Mouse (Mus musculus) hindbrain, embryonic 15.5 days (tissue): ENCODE data around the gene Ccdc177. TPM values are rescaled to one million over a fixed set of nuclear protein-coding genes. Genes with fewer than 3 reads are reported as not detected.
"Not testable (repeated sequence)": the region's sequence is repeated elsewhere in the genome, so short reads cannot be mapped to it uniquely, and the experiment has no call there.

Source experiments
- ATAC-seq: fragments of 200-750 bp; cut with Nextera tagmentation; 2 replicates; pipeline ENCODE4 v1.8.0; 2017; ENCODE audit warnings: low read depth, moderate number of reproducible peaks, moderate TSS enrichment; ENCODE audit not compliant: low FRiP score
- H3K27ac ChIP-seq: fragments of 300-500 bp; sonication (generic); replicated peaks from 2 replicates; pipeline ENCODE4 v1.5.1; 2015; ENCODE audit warnings: mild to moderate bottlenecking, inconsistent platforms
- H3K27me3 ChIP-seq: fragments of 300-500 bp; sonication (generic); 2 replicates; pipeline ENCODE4 v1.6.1; 2015; ENCODE audit warnings: control low read depth, inconsistent platforms
- H3K36me3 ChIP-seq: fragments of 300-500 bp; sonication (generic); 2 replicates; pipeline ENCODE4 v1.6.1; 2015; ENCODE audit warnings: control low read depth, inconsistent platforms
- H3K4me1 ChIP-seq: fragments of 300-500 bp; sonication (generic); replicated peaks from 2 replicates; pipeline ENCODE4 v1.6.1; 2015; ENCODE audit warnings: control low read depth, inconsistent platforms
- H3K4me2 ChIP-seq: fragments of 300-500 bp; sonication (generic); 2 replicates; pipeline ENCODE4 v1.6.1; 2015; ENCODE audit warnings: moderate library complexity, mild to moderate bottlenecking, inconsistent platforms
- H3K4me3 ChIP-seq: fragments of 300-500 bp; sonication (generic); 2 replicates; pipeline ENCODE4 v1.5.1; 2015; ENCODE audit warnings: mild to moderate bottlenecking, inconsistent platforms
- H3K9ac ChIP-seq: fragments of 300-500 bp; sonication (generic); 2 replicates; pipeline ENCODE4 v1.6.1; 2015; ENCODE audit warnings: inconsistent platforms
- H3K9me3 ChIP-seq: fragments of 300-500 bp; sonication (generic); 2 replicates; pipeline ENCODE4 v1.6.1; 2016; ENCODE audit warnings: control low read depth, inconsistent platforms
- WGBS: fragments of 180-500 bp; shearing (Covaris S2); methylation state at CpG from one replicate; pipeline ENCODE4 v1.1.7; 2015; 5-methylcytosine and 5-hydroxymethylcytosine counted together
- polyA plus RNA-seq: library from polyadenylated mRNA; unstranded; fragments of >200 nt; fragmentation: Nextera tagmentation; extraction: Ambion mirVana; gene quantifications from 2 replicates; pipeline ENCODE4 v1.2.1, GENCODE M21; 2015

Gene Ccdc177
- polyA plus RNA-seq, 1 experiment from 2014 or later = 4.4 TPM

- 41% methylated on average over 6 of the region's 6 CpGs for WGBS
- H3K4me2 ChIP-seq = peak overlapping the region; percentile 83
- H3K36me3 ChIP-seq = no peaks in the 10 kb centered on the region
- H3K9me3 ChIP-seq = no peaks in the 10 kb centered on the region
- H3K4me3 ChIP-seq = peak overlapping the region; percentile 97
- no peak for ATAC-seq
- peak overlapping the region; percentile 98 for H3K9ac ChIP-seq
- H3K4me1 ChIP-seq = peaks cover 23% of the 10 kb centered on the region
- H3K27ac ChIP-seq = peak overlapping the region; percentile 100
- no peaks in the 10 kb centered on the region for H3K27me3 ChIP-seq
These were observed 31.3 kb upstream of the Ccdc177 start for GRCm38 (mm10) chr12:80791571-80792444.

DNA sequence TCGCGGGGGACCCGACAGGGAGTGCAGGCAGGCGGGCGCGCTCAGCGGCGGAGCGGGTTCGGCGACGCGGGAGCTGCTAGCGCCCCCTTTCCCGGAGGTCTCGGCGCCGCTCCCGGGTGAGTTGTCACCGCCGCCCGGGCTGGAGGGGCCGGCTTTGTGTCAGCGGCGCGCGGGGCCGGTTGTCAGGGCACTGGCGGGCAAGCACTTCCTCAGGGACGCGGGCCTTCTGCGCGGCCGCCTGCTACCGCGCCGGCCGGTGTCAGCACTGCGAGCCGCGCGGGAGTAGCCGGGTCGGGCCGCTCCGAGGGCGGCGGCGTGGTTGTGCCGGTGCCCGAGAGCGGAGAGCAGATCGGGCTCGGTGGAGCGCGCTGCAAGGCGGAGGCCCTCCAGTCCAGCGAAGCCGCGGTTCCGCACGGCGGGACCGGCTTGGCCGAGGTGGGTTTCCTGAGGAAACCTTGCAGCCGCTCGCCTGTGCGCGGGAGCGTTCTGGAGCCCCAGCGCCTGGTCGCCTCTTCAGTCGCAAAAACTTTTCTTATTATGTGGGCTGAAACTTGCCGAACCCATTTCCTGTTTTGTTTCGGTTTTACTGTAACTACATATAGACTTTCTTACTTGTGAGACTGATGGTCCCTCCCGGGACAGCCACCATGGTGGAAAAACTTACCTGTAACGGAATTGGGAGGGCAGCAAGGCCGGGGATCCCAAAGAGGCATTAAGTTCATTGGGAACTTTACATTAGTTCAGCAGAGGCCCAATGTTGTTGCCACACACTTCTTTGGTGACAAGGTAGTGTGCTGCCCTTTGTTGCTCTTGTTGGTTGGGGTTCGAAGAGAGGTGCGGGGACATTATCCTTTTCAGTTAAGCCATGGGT, 30.4 kb upstream of the Ccdc177 start:
- Histone ChIP-seq H3K27ac (peak overlapping the region; percentile 100), H3K27me3 (no peaks in the 10 kb centered on the region), H3K36me3 (no peaks in the 10 kb centered on the region), H3K9me3 (no peaks in the 10 kb centered on the region), H3K4me2 (peak overlapping the region; percentile 83), H3K4me3 (peak overlapping the region; percentile 97), H3K4me1 (peaks cover 23% of the 10 kb centered on the region), H3K9ac (peak overlapping the region; percentile 98)
- under 1% methylated on average over 73 of the region's 80 CpGs for WGBS
- no peak; the same call in 1 of the 2 replicates for ATAC-seq

- Histone ChIP-seq H3K4me3 (peak within 1 kb of the TSS; percentile 97), H3K4me1 (peaks cover 23% of the 10 kb centered on the region), H3K27ac (peak within 1 kb of the TSS; percentile 100), H3K4me2 (peak within 1 kb of the TSS; percentile 83), H3K9ac (peak within 1 kb of the TSS; percentile 98), H3K27me3 (no peaks in the 10 kb centered on the region), H3K36me3 (no peaks in the 10 kb centered on the region), H3K9me3 (no peaks in the 10 kb centered on the region)
- WGBS = 3% methylated on average over 39 of the region's 56 CpGs
- peak; percentile 98 for ATAC-seq
These were observed 29.6 kb upstream of the Ccdc177 start, which contains the start of gene Susd6 for GRCm38 (mm10) chr12:80789849-80790694. Gene Susd6, plus strand, starts transcription at chr12:80790510.

- not testable (repeated sequence) for H3K36me3 ChIP-seq, H3K27me3 ChIP-seq, H3K27ac ChIP-seq, H3K9me3 ChIP-seq, H3K4me3 ChIP-seq, H3K9ac ChIP-seq, ATAC-seq, H3K4me2 ChIP-seq
- peaks cover 23% of the 10 kb centered on the region for H3K4me1 ChIP-seq
- WGBS = 85% methylated on average over 4 of the region's 4 CpGs
These were observed 28.8 kb upstream of the Ccdc177 start for GRCm38 (mm10) chr12:80789276-80789675.

DNA sequence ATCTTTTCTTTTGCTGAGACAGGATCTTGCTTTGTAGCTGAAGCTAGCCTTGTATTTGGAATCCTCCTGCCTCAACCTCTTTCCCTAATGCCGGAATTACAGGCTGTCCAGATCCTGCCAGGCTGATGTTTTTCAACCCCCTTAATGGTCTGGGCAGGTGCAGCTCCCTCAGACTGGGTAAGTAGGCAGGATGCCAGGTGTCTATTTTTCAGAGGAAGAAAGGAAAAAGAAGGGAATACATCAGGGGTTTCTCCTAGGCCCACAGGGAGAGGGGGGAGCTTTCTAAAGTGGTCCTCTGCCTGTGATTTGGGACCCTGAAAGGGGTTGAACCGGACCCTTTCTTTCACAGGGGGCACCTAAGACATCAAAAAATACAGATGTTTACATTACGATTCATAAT, 27.7 kb upstream of the Ccdc177 start:
- WGBS = 85% methylated on average over 3 of the region's 3 CpGs

DNA sequence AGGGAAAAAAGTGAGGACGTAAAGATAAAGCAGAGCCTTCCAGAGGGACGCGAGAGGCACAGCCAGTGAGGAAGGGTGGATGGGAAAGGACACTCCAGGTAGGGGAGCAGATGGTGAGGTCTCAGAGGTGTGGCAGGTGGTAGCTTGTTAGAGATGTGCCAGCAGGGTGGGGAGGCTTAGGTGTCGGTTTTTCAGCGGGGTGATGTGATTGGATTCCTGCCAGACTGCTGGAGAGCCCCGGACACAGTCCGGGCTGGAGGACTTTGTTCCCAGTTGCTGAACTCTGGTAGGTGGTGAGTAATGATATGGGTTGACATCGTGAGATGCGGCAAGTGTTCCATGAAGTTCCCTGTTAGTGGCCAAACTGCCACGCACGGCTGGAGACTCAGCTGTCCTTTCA, 27.1 kb upstream of the Ccdc177 start:
- 44% methylated on average over 11 of the region's 11 CpGs for WGBS
- no peak overlapping the region for H3K4me3 ChIP-seq
- H3K36me3 ChIP-seq = no peaks in the 10 kb centered on the region
- H3K4me2 ChIP-seq = no peak overlapping the region
- ATAC-seq = no peak
- no peak overlapping the region for H3K9ac ChIP-seq
- H3K27me3 ChIP-seq = no peaks in the 10 kb centered on the region
- H3K9me3 ChIP-seq = no peaks in the 10 kb centered on the region
- no peak overlapping the region for H3K27ac ChIP-seq
- H3K4me1 ChIP-seq = peaks cover 20% of the 10 kb centered on the region

More for the DNA sequence above, 27.7 kb upstream of the Ccdc177 start:
- H3K36me3 ChIP-seq = no peaks in the 10 kb centered on the region
- no peak overlapping the region for H3K4me2 ChIP-seq
- H3K4me1 ChIP-seq = peaks cover 23% of the 10 kb centered on the region
- no peak for ATAC-seq
- H3K27me3 ChIP-seq = no peaks in the 10 kb centered on the region
- H3K4me3 ChIP-seq = no peak overlapping the region
- no peak overlapping the region for H3K27ac ChIP-seq
- H3K9me3 ChIP-seq = no peaks in the 10 kb centered on the region
- H3K9ac ChIP-seq = no peak overlapping the region

DNA sequence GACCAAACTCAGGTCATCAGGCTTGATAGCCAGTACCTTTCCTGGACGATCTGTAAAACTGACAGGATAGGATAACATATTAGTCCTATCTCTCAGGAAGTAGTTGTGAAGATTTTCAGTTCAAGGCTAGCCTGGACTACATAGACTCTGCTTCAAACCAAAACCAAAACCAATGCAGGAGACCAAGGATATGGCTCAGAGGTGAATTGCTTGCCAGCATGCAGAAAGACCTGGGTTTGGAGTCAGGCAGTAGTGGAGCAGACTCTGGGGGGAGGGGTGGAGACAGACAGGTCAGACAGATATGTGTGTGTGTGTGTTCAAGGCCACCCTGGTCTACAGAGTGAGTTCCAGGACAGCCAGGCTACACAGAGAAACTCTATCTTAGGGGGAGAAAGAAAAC, 26.1 kb upstream of the Ccdc177 start:
- no peak for ATAC-seq
- WGBS = 83% methylated on average over 1 of the region's 1 CpGs
- no peaks in the 10 kb centered on the region for H3K27me3 ChIP-seq

DNA sequence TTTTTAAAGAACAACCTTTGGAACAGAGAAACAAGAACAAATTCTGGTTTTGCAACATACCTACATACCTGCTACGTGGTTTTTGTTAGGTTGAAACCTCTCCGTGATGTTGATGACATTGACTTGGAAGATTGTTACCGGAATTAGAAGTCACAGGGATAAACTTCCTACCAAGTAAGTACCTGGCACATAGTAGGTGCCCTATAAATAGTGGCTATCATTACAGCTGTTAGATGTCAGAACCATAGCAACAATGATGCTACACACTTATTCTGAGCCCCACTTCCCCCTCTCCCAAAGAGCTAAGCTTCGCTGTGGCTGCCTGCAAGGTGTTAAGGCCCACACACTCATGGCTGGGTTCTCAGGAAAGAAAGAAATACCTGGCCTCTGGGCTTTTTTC, 25.1 kb upstream of the Ccdc177 start:
- 93% methylated on average over 4 of the region's 4 CpGs for WGBS
- Histone ChIP-seq H3K9me3 (no peaks in the 10 kb centered on the region), H3K9ac (no peak overlapping the region), H3K36me3 (no peaks in the 10 kb centered on the region), H3K4me1 (peaks cover 5% of the 10 kb centered on the region), H3K4me3 (no peak overlapping the region), H3K27ac (no peak overlapping the region), H3K4me2 (no peak overlapping the region), H3K27me3 (no peaks in the 10 kb centered on the region)
- no peak for ATAC-seq

More for the DNA sequence above, 26.1 kb upstream of the Ccdc177 start:
- Histone ChIP-seq H3K4me3 (no peak overlapping the region), H3K9ac (no peak overlapping the region), H3K27ac (no peak overlapping the region), H3K36me3 (no peaks in the 10 kb centered on the region), H3K9me3 (no peaks in the 10 kb centered on the region), H3K4me1 (peaks cover 10% of the 10 kb centered on the region), H3K4me2 (no peak overlapping the region)

DNA sequence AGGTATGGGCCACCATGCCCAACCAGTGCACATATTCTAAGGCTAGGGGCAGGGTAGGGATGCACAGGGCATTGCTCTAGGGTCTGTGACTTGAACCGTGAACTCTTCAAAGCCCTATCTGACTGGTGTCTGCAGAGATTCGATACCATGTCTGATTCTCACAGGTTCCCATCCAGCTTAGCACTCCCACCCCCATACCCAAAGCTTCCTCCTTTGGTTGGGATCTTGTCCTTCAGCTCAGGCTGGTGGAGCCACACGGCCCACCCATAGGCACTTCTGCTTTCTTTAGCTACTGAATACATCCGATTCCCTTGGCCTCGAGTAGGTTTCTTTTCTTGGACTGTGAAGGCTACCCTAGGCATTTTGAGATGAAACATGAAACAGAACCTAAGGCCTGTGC, 24.5 kb upstream of the Ccdc177 start:
- H3K4me1 ChIP-seq = peaks cover 5% of the 10 kb centered on the region
- no peaks in the 10 kb centered on the region for H3K9me3 ChIP-seq
- no peak for ATAC-seq
- WGBS = 88% methylated on average over 5 of the region's 5 CpGs
- H3K27ac ChIP-seq = no peak overlapping the region
- no peaks in the 10 kb centered on the region for H3K27me3 ChIP-seq
- no peak overlapping the region for H3K9ac ChIP-seq
- no peak overlapping the region for H3K4me2 ChIP-seq
- H3K4me3 ChIP-seq = no peak overlapping the region
- H3K36me3 ChIP-seq = no peaks in the 10 kb centered on the region

- ATAC-seq = no peak
- Histone ChIP-seq H3K4me3 (no peak overlapping the region), H3K9me3 (no peaks in the 10 kb centered on the region), H3K27me3 (no peaks in the 10 kb centered on the region), H3K27ac (no peak overlapping the region), H3K4me1 (no peaks in the 10 kb centered on the region), H3K9ac (no peak overlapping the region), H3K36me3 (no peaks in the 10 kb centered on the region), H3K4me2 (no peak overlapping the region)
- 86% methylated on average over 1 of the region's 1 CpGs for WGBS
These were observed 23.4 kb upstream of the Ccdc177 start for GRCm38 (mm10) chr12:80783889-80784288.

GRCm38 (mm10) chr12:80782892-80783291, 22.4 kb upstream of the Ccdc177 start:
- no peak for ATAC-seq
- Histone ChIP-seq H3K36me3 (no peaks in the 10 kb centered on the region), H3K4me1 (no peaks in the 10 kb centered on the region), H3K9ac (no peak overlapping the region), H3K4me3 (no peak overlapping the region), H3K4me2 (no peak overlapping the region), H3K9me3 (no peaks in the 10 kb centered on the region), H3K27me3 (no peaks in the 10 kb centered on the region), H3K27ac (no peak overlapping the region)
- WGBS = 47% methylated on average over 3 of the region's 3 CpGs
